Mouse (Mus musculus): ENCODE measurements at regions not wholly inside any gene's neighbourhood (a gene's known extent, or its start where the extent isn't known, plus 50 kb on each side); places are given as distances from the start of the nearest gene placed in this dataset.

DNA sequence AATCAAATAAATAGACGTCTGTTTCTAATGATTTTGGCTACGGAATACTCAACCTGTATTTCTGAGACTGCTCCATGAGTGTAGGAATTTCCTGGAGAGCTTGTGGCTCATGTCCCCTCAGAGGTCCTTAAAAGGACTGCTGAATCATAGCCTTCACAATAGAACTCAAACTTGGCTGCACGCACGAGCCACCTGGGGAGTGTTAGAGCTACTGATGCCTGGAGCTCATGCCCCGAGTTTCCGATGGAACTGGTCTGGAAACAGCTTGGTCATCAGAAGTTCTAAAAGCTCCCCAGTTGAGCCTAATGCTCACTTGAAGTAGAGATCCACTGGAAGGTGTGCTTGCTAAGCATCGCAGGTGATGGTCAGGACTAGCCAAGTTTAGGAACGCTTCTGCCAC, 174.3 kb upstream of the Maf start:
- Histone ChIP-seq H3K27ac (no peak overlapping the region), H3K9ac (no peak overlapping the region), H3K4me1 (no peaks in the 10 kb centered on the region), H3K9me3 (no peaks in the 10 kb centered on the region), H3K4me2 (no peak overlapping the region), H3K27me3 (no peaks in the 10 kb centered on the region), H3K36me3 (no peaks in the 10 kb centered on the region), H3K4me3 (no peak overlapping the region)
- WGBS: 59% methylated on average over 8 of the region's 8 CpGs
- ATAC-seq (ENCODE audit: insufficient number of reproducible peaks, low FRiP score, low TSS enrichment, low read depth): no peak

DNA sequence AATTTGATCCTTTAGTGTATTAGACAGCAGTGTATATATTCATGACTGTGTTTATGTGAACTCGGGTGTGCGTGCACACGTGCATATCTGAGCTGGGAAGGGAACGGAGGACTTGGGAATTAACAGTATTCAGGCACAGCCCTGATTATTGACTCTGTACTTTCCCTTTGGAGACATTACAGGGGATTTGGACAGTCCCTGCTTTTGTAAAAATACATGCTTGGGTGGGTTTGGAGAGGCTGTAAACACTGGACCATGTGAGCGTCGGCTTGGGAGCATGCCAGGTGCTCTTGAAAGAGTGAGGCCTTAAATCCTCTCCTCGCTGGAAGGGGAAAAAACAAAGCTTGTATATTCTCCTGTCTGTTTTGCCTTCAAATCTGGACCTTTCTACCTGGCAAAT, 167.2 kb upstream of the Maf start:
- H3K4me3 ChIP-seq: no peak overlapping the region
- H3K36me3 ChIP-seq: no peaks in the 10 kb centered on the region
- peak; percentile 74; the same call in 1 of the 2 replicates for ATAC-seq (ENCODE audit: insufficient number of reproducible peaks, low FRiP score, low TSS enrichment, low read depth)
- H3K4me2 ChIP-seq: no peak overlapping the region
- H3K27ac ChIP-seq: no peak overlapping the region
- H3K27me3 ChIP-seq: no peaks in the 10 kb centered on the region
- no peaks in the 10 kb centered on the region for H3K9me3 ChIP-seq
- H3K9ac ChIP-seq: no peak overlapping the region
- WGBS: 26% methylated on average over 7 of the region's 7 CpGs
- peaks cover 9% of the 10 kb centered on the region for H3K4me1 ChIP-seq

DNA sequence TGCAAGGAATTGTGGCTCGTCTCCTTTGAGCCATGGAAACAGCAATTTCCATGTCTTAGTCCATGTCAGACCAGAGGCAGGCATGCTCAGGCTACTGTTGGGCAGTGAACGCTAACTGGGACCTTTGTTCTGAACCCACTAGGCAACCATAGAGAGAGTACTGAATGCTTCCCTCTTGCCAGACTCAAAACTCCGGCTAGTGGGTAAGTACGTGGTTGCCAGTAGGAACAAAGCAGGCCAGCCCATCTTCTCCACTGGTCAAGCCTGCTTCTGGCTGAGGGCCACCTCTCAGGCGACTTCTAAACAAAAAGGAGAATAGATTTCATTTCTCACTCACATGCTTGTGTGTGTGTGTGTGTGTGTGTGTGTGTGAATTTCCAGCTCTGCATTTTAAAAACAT, 163.8 kb upstream of the Maf start:
- WGBS: 73% methylated on average over 5 of the region's 5 CpGs
- Histone ChIP-seq H3K4me3 (no peak overlapping the region), H3K36me3 (no peaks in the 10 kb centered on the region), H3K4me2 (no peak overlapping the region), H3K27me3 (no peaks in the 10 kb centered on the region), H3K4me1 (peaks cover 9% of the 10 kb centered on the region), H3K9ac (no peak overlapping the region), H3K27ac (no peak overlapping the region), H3K9me3 (no peaks in the 10 kb centered on the region)
- no peak for ATAC-seq (ENCODE audit: insufficient number of reproducible peaks, low FRiP score, low TSS enrichment, low read depth)

DNA sequence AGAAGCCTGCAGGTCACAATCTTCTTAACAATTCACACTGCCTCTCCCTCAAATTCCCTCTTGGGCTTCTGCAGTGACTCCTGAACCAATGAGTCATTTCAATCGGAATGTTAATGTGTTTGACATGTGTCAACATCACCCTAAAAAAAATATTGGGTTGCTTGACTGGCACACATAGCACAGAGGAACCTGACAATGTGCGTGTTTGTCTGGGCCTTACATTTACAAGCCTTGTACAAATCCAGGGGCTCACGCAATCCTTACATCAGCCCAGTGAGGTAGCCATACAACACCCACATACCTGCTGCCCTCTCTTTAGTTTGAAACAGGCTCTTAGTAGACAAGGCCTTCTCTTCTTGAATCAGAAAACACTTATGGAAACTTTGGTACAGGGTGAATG, 153.8 kb upstream of the Maf start:
- Histone ChIP-seq H3K9ac (no peak overlapping the region), H3K4me2 (no peak overlapping the region), H3K9me3 (no peaks in the 10 kb centered on the region), H3K4me1 (peaks cover 12% of the 10 kb centered on the region), H3K36me3 (no peaks in the 10 kb centered on the region), H3K4me3 (no peak overlapping the region), H3K27ac (no peak overlapping the region), H3K27me3 (0 out of 2 replicates have a peak, but pooled peaks cover 3% of the 10 kb centered on the region)
- WGBS: 53% methylated on average over 3 of the region's 3 CpGs
- no peak for ATAC-seq (ENCODE audit: insufficient number of reproducible peaks, low FRiP score, low TSS enrichment, low read depth)

DNA sequence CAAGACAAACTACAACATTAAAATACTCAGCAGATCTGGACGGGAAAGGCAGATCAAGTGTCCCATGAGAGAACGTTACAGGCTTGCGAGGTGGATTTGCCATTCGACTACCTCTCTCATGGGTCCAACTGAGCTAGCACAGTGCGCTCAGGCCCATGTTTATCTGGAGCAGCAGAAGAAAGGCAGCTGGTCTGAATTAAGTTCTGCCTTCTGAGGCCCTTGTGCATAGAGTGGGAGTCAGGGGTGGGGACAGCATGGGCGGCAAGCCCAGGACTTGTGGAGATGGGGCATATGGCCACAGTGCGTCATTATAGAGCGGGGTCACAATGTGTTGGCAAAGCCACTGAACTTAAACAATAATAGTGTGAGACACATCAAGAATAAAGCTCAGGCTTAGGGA, 151.8 kb upstream of the Maf start:
- H3K4me3 ChIP-seq: no peak overlapping the region
- H3K4me1 ChIP-seq: peaks cover 12% of the 10 kb centered on the region
- ATAC-seq (ENCODE audit: insufficient number of reproducible peaks, low FRiP score, low TSS enrichment, low read depth): no peak
- no peaks in the 10 kb centered on the region for H3K27me3 ChIP-seq
- H3K36me3 ChIP-seq: no peaks in the 10 kb centered on the region
- no peak overlapping the region for H3K4me2 ChIP-seq
- H3K27ac ChIP-seq: no peak overlapping the region
- 73% methylated on average over 8 of the region's 8 CpGs for WGBS
- H3K9me3 ChIP-seq: no peaks in the 10 kb centered on the region
- H3K9ac ChIP-seq: no peak overlapping the region

DNA sequence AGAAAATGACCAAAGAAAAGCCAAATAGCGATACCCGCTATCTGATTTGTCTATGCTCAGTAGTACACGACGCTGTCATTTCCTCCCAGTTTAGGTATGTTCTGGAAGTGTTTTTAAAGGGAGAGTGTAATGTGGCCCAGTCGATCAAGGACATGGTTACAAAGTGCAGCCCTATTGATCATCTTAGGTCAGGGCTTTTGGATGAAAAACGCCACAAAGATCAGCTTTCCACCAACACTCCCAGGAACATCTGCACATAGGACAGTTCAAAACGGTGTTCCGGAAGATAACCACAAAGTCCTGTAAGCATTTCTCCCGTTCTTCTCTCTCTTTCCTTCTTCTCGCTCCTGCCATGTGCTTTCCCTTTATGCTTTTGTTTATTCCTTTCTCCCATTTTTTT, 149.2 kb upstream of the Maf start:
- no peak overlapping the region for H3K9ac ChIP-seq
- no peaks in the 10 kb centered on the region for H3K36me3 ChIP-seq
- peaks cover 3% of the 10 kb centered on the region; the same call in 1 of the 2 replicates for H3K4me1 ChIP-seq
- H3K27ac ChIP-seq: no peak overlapping the region
- no peak overlapping the region for H3K4me2 ChIP-seq
- no peaks in the 10 kb centered on the region for H3K9me3 ChIP-seq
- 89% methylated on average over 10 of the region's 10 CpGs for WGBS
- no peaks in the 10 kb centered on the region for H3K27me3 ChIP-seq
- ATAC-seq (ENCODE audit: insufficient number of reproducible peaks, low FRiP score, low TSS enrichment, low read depth): no peak
- no peak overlapping the region for H3K4me3 ChIP-seq

DNA sequence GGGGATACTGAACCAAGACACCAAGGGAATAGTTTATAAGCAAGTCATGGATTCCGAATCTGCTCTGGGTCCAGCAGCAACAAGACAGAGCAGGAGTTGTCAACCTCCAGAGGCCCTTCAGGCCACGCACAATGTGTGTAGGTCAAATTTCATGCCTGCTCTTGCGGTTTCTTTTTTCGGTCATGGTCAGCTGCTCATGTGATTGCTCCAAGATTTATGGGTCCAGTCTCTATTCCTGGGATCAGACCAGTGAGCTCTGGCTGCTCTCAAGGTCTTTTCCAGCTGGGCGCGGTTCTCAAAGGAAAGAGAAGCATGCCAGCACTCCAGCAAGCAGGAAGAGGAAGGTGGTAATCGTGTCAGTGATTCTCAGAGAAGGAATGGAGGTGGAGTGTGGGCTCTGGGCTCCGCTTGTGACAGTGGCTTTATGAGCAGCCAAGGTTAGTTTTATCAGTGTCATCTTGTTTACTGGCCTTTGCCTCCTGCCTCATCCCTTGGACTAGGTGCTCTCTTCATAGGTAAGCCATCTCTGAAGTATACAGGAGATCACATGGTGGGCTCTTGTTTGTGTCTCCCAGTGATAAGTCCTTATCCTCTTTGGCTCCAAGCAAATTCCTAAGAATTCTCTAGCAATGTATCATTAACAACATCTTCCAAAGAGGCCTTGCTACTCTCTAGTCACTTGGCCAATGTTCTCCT, 148.5 kb upstream of the Maf start:
- no peak overlapping the region for H3K9ac ChIP-seq
- ATAC-seq (ENCODE audit: insufficient number of reproducible peaks, low FRiP score, low TSS enrichment, low read depth): no peak
- no peaks in the 10 kb centered on the region for H3K9me3 ChIP-seq
- H3K4me3 ChIP-seq: no peak overlapping the region
- H3K27ac ChIP-seq: no peak overlapping the region
- WGBS: 80% methylated on average over 8 of the region's 8 CpGs
- H3K36me3 ChIP-seq: no peaks in the 10 kb centered on the region
- no peaks in the 10 kb centered on the region for H3K27me3 ChIP-seq
- no peak overlapping the region for H3K4me2 ChIP-seq
- H3K4me1 ChIP-seq: peaks cover 3% of the 10 kb centered on the region; the same call in 1 of the 2 replicates

DNA sequence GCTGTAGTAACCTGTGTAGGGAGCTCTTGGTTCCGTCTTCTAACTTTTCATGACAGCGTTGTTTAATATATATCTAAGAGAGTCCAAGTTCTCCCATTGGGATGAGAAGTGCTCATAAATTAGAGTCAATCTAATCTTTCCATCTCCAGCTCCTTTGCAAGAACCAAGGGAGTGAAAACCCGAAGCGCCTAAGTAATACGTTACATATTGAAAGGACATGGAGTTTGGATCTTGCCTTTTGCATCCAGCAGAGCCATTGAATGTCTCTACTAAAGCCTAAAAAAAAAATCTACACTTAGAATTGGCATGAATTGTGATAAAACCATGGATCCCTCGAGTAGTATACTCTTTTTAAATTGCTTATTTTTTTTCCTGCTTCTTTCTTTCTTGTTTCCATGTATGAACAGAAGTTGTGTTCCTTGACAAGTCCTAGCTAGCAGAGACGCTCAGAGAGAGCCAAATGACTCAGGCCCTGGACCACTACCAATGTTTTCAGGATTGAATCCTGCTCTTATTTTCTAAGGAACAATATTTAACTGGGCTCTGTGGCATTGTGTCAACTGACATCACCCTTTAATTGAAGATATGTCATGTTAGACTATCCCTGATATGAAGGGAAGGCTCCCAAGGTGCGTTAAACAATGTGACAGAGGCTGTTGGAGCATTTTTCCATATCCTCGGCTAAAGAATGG, 146.8 kb upstream of the Maf start:
- H3K9ac ChIP-seq: no peak overlapping the region
- peaks cover 1% of the 10 kb centered on the region; the same call in 1 of the 2 replicates for H3K4me1 ChIP-seq
- H3K4me3 ChIP-seq: no peak overlapping the region
- 74% methylated on average over 9 of the region's 9 CpGs for WGBS
- H3K36me3 ChIP-seq: no peaks in the 10 kb centered on the region
- no peaks in the 10 kb centered on the region for H3K9me3 ChIP-seq
- no peak overlapping the region for H3K27ac ChIP-seq
- no peaks in the 10 kb centered on the region for H3K27me3 ChIP-seq
- ATAC-seq (ENCODE audit: insufficient number of reproducible peaks, low FRiP score, low TSS enrichment, low read depth): no peak
- no peak overlapping the region for H3K4me2 ChIP-seq

DNA sequence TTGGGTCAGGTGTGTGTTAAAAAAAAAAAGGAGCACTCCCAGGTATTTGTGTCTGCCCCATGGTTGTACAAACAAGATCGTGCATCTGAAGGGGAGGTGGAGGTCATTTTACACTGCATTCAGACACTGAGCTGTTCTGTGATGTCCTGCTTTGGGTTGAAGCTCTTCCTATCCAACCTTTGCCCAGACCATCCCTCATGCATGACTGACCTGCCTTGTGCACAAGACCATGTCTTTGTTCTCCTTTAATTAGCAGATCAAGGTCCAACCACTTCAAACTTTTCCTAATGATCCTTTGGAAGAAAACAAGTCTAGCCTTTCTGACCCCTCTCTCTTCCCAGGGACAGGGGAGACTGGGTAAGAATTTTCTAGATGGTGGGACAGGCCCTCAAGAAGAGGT, 143.0 kb upstream of the Maf start:
- no peak overlapping the region for H3K4me3 ChIP-seq
- H3K9me3 ChIP-seq: no peaks in the 10 kb centered on the region
- no peaks in the 10 kb centered on the region for H3K27me3 ChIP-seq
- H3K4me2 ChIP-seq: no peak overlapping the region
- no peak overlapping the region for H3K27ac ChIP-seq
- H3K36me3 ChIP-seq: no peaks in the 10 kb centered on the region
- H3K4me1 ChIP-seq: no peaks in the 10 kb centered on the region
- WGBS: 71% methylated on average over 1 of the region's 1 CpGs
- H3K9ac ChIP-seq: no peak overlapping the region
- no peak for ATAC-seq (ENCODE audit: insufficient number of reproducible peaks, low FRiP score, low TSS enrichment, low read depth)

DNA sequence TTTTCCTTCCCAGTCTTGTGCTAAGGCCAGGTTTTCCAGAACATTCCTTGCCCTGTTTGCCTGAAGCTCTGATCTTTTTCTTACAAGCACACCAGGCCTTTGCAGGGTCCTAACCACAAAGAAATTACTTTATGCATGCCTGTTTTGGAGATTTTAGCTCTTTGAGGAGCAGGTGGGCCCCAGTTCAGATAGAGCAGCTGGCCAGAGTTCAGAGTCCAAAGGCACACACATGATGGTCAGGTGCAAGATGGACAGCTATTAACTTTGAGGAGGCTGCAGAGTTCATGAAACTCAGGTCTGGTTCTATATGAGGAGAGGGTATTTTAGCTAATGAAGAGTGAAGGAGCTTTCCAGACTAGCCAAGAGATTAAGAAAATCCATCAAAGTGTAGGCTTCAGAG, 125.8 kb upstream of the Maf start:
- Histone ChIP-seq H3K4me3 (no peak overlapping the region), H3K4me2 (no peak overlapping the region), H3K27ac (no peak overlapping the region), H3K9ac (no peak overlapping the region), H3K4me1 (no peaks in the 10 kb centered on the region), H3K27me3 (no peaks in the 10 kb centered on the region), H3K36me3 (no peaks in the 10 kb centered on the region), H3K9me3 (no peaks in the 10 kb centered on the region)
- no peak for ATAC-seq (ENCODE audit: insufficient number of reproducible peaks, low FRiP score, low TSS enrichment, low read depth)

DNA sequence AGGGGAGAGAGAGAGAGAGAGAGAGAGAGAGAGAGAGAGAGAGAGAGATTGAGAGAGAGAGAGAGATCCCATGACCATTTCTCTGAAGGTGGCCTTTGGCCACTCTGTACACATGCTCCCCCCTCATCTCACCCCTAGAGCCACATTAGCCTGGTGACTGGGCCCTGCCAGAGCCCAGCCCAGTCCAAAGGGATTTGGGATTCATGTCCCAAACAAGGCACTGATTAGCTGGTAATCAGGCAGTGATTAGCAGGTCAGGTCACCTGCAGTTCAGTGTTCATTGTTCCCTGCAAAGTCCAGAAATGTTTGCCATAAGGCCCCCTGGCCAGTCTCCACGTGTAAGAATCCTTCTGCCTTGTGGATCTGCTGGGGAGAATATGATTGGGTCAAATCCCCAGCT, 124.1 kb upstream of the Maf start:
- Histone ChIP-seq H3K4me1 (peaks cover 2% of the 10 kb centered on the region; the same call in 1 of the 2 replicates), H3K27me3 (no peaks in the 10 kb centered on the region), H3K4me2 (no peak overlapping the region), H3K9me3 (no peaks in the 10 kb centered on the region), H3K27ac (no peak overlapping the region), H3K9ac (no peak overlapping the region), H3K4me3 (no peak overlapping the region), H3K36me3 (no peaks in the 10 kb centered on the region)
- ATAC-seq (ENCODE audit: insufficient number of reproducible peaks, low FRiP score, low TSS enrichment, low read depth): no peak
- 24% methylated on average over 1 of the region's 1 CpGs for WGBS

DNA sequence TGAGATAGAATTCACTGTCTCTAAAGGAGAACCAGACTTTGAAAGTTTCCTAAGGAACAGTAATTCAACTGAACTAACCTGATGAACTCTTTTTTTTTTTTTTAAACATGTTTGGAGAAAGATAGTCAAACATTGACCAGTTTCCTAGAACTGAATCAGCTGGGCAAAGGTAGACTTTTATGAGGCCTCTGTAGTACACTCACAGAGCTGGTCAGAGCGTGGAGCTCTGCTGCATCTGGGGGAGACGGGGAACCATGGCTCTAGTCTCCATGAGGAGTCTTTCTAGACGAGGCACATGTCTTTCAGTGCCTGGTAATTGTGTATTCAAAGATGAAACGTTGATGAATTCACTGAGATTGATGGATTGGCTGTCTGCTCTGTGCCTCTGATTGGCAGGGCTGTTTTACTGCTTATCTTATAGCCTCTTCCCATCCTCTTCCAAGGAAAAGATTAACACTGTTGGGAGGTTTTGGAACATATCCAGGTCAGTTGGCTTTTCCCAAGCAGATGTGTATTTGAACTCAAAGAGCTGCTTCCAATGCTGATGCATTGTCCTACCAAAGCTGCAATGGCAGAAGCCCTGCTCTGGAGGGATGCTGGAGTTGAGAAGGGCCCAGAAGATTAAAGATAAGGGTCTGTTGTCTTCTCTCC, 122.5 kb upstream of the Maf start:
- no peak overlapping the region for H3K27ac ChIP-seq
- peaks cover 9% of the 10 kb centered on the region; the same call in 1 of the 2 replicates for H3K4me1 ChIP-seq
- H3K36me3 ChIP-seq: no peaks in the 10 kb centered on the region
- H3K27me3 ChIP-seq: no peaks in the 10 kb centered on the region
- no peak for ATAC-seq (ENCODE audit: insufficient number of reproducible peaks, low FRiP score, low TSS enrichment, low read depth)
- H3K4me3 ChIP-seq: no peak overlapping the region
- 69% methylated on average over 4 of the region's 4 CpGs for WGBS
- no peak overlapping the region for H3K9ac ChIP-seq
- no peak overlapping the region for H3K4me2 ChIP-seq
- no peaks in the 10 kb centered on the region for H3K9me3 ChIP-seq

Measured in limb, embryonic 15.5 days (tissue).